Mouse (Mus musculus) lung, embryonic 16.5 days (tissue): Measurements from ENCODE around the gene Mpdu1. TPM values are rescaled to one million over a fixed set of nuclear protein-coding genes. Genes with fewer than 3 reads are reported as not detected.
A peak's percentile ranks its signal among the peaks of the same experiment; 100 is the strongest.

ENCODE experiments used
- ATAC-seq: fragments of 200-750 bp; cut with Nextera tagmentation; 2 replicates; pipeline ENCODE4 v1.8.0; 2017; ENCODE audit warnings: low read depth, mild to moderate bottlenecking, moderate library complexity
- H3K27ac ChIP-seq: fragments of 300-500 bp; sonication (generic); 2 replicates; pipeline ENCODE4 v1.5.1; 2014; ENCODE audit warnings: mild to moderate bottlenecking, control low read depth, low read length
- H3K27me3 ChIP-seq: fragments of 300-500 bp; sonication (generic); 2 replicates; pipeline ENCODE4 v1.6.1; 2014; ENCODE audit warnings: low read depth, low read length, mixed read lengths; ENCODE audit not compliant: control insufficient read depth, insufficient read depth
- H3K36me3 ChIP-seq: fragments of 300-500 bp; sonication (generic); 2 replicates; pipeline ENCODE4 v1.6.1; 2014; ENCODE audit warnings: low read length; ENCODE audit not compliant: control insufficient read depth, insufficient read depth
- H3K4me1 ChIP-seq: fragments of 300-500 bp; sonication (generic); replicated peaks from 2 replicates; pipeline ENCODE4 v1.6.1; 2014; ENCODE audit warnings: low read length, mixed read lengths; ENCODE audit not compliant: control insufficient read depth, insufficient read depth
- H3K4me2 ChIP-seq: fragments of 300-500 bp; sonication (generic); 2 replicates; pipeline ENCODE4 v1.6.1; 2014; ENCODE audit warnings: low read depth, low read length, control low read depth
- H3K4me3 ChIP-seq: fragments of 300-500 bp; sonication (generic); 2 replicates; pipeline ENCODE4 v1.5.1; 2014; ENCODE audit warnings: mild to moderate bottlenecking, low read length, control low read depth
- H3K9ac ChIP-seq: fragments of 300-500 bp; sonication (generic); 2 replicates; pipeline ENCODE4 v1.6.1; 2014; ENCODE audit warnings: low read length, control low read depth
- H3K9me3 ChIP-seq: fragments of 300-500 bp; sonication (generic); 2 replicates; pipeline ENCODE4 v1.6.1; 2016; ENCODE audit warnings: low read length; ENCODE audit not compliant: control insufficient read depth
- WGBS: fragments of 180-500 bp; shearing (Covaris S2); extraction: QIAGEN DNeasy Blood & Tissue Kit; methylation state at CpG from one replicate; pipeline ENCODE4 v1.1.7; 2014; 5-methylcytosine and 5-hydroxymethylcytosine counted together
- polyA plus RNA-seq: library from polyadenylated mRNA; unstranded; fragments of >200 nt; fragmentation: Nextera tagmentation; extraction: Ambion mirVana; gene quantifications from 2 replicates; pipeline ENCODE4 v1.2.1, GENCODE M21; 2015

Mpdu1 gene
- polyA plus RNA-seq, 1 experiment from 2014 or later, result 71.0 TPM

DNA sequence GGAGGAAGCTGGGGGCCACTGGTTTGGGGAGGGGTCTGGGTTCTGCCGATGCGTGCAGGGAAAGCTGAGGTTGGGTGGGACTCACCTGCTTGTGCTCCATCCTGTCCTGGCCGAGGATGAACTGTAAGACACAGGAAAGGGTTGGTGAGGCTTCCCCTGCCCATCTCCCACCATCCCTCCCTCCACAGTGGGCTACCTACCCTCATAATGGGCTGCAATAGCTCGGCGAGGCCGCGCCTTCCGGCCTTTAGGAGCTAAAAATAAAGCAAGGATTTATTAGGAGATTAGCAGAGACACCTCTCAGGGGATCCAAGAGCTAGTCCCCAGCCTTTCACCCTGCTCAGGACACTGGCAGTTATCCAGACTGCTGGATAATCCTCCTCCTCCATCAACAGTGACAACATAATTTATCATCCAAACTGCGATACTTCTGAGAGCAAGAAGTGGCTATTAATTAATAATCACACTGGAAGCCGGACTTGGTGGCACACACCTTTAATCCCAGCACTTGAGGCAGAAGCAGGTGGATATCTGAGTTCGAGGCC, 31.1 kb upstream of the Mpdu1 start:
- Histone ChIP-seq H3K4me1 (peaks cover 12% of the 10 kb centered on the region; the same call in 1 of the 2 replicates), H3K4me2 (no peak overlapping the region), H3K27me3 (no peaks in the 10 kb centered on the region), H3K4me3 (no peak overlapping the region), H3K36me3 (no peaks in the 10 kb centered on the region), H3K9me3 (no peaks in the 10 kb centered on the region), H3K9ac (no peak overlapping the region), H3K27ac (no peak overlapping the region)
- no peak for ATAC-seq
- WGBS, result 55% methylated on average over 11 of the region's 11 CpGs

- ATAC-seq, result no peak
Measured at GRCm38 (mm10) chr11:69692863-69693262, 30.4 kb upstream of the Mpdu1 start.

GRCm38 (mm10) chr11:69692196-69692811, 29.9 kb upstream of the Mpdu1 start:
- Histone ChIP-seq H3K4me3 (no peak overlapping the region), H3K4me2 (no peak overlapping the region), H3K27ac (no peak overlapping the region), H3K36me3 (no peaks in the 10 kb centered on the region), H3K9me3 (no peaks in the 10 kb centered on the region), H3K9ac (no peak overlapping the region), H3K4me1 (peaks cover 12% of the 10 kb centered on the region; the same call in 1 of the 2 replicates), H3K27me3 (no peaks in the 10 kb centered on the region)
- ATAC-seq, result no peak
- WGBS, result 64% methylated on average over 9 of the region's 9 CpGs

More at GRCm38 (mm10) chr11:69692863-69693262, 30.4 kb upstream of the Mpdu1 start:
- 71% methylated on average over 6 of the region's 6 CpGs for WGBS
- Histone ChIP-seq H3K27ac (no peak overlapping the region), H3K4me1 (peaks cover 12% of the 10 kb centered on the region; the same call in 1 of the 2 replicates), H3K9ac (no peak overlapping the region), H3K4me2 (no peak overlapping the region), H3K27me3 (no peaks in the 10 kb centered on the region), H3K9me3 (no peaks in the 10 kb centered on the region), H3K36me3 (no peaks in the 10 kb centered on the region), H3K4me3 (no peak overlapping the region)

GRCm38 (mm10) chr11:69689891-69690290, 27.4 kb upstream of the Mpdu1 start:
- WGBS, result 84% methylated on average over 1 of the region's 1 CpGs
- no peaks in the 10 kb centered on the region for H3K27me3 ChIP-seq
- H3K9ac ChIP-seq, result no peak overlapping the region
- H3K4me2 ChIP-seq, result no peak overlapping the region
- H3K4me3 ChIP-seq, result no peak overlapping the region
- H3K36me3 ChIP-seq, result no peaks in the 10 kb centered on the region
- H3K27ac ChIP-seq, result no peak overlapping the region
- no peaks in the 10 kb centered on the region for H3K9me3 ChIP-seq
- ATAC-seq, result no peak
- peaks cover 22% of the 10 kb centered on the region for H3K4me1 ChIP-seq

GRCm38 (mm10) chr11:69687061-69687460, 24.6 kb upstream of the Mpdu1 start:
- Histone ChIP-seq H3K9ac (peak overlapping the region; percentile 50), H3K9me3 (no peaks in the 10 kb centered on the region), H3K4me1 (peaks cover 33% of the 10 kb centered on the region), H3K4me2 (no peak overlapping the region), H3K27ac (peak overlapping the region; percentile 95; the same call in 1 of the 2 replicates), H3K27me3 (no peaks in the 10 kb centered on the region), H3K4me3 (no peak overlapping the region), H3K36me3 (no peaks in the 10 kb centered on the region)
- no peak for ATAC-seq
- WGBS, result 58% methylated on average over 5 of the region's 5 CpGs

DNA sequence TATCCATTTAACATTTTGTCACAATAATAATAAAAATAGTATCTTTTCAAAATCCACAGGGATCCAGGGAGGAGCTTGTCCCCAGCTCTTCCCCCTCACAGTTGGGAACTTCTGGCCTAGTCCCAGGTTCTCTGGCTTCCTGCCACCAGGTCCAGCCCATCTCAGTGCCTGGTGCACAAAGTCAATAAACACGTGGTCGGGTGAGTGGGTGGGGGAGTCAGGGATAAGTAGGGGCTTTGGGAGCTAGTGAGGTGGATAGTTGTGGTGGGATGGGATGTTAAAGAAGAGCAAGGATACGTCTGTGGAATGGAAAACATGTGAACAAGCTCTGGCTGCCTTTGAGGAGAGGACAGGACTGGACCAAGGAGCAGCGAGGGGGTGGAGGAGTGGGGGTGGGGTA, 23.9 kb upstream of the Mpdu1 start:
- 4% methylated on average over 4 of the region's 4 CpGs for WGBS
- 0 out of 2 replicates have a peak, but pooled peaks have one; percentile 18 for ATAC-seq
- H3K4me3 ChIP-seq, result 0 out of 2 replicates have a peak overlapping the region, but pooled peaks have one; percentile 2
- H3K4me2 ChIP-seq, result peak overlapping the region; percentile 24
- H3K9me3 ChIP-seq, result no peaks in the 10 kb centered on the region
- H3K27me3 ChIP-seq, result no peaks in the 10 kb centered on the region
- peak overlapping the region; percentile 95 for H3K27ac ChIP-seq
- H3K4me1 ChIP-seq, result peaks cover 33% of the 10 kb centered on the region
- H3K9ac ChIP-seq, result peak overlapping the region; percentile 50
- no peaks in the 10 kb centered on the region for H3K36me3 ChIP-seq

DNA sequence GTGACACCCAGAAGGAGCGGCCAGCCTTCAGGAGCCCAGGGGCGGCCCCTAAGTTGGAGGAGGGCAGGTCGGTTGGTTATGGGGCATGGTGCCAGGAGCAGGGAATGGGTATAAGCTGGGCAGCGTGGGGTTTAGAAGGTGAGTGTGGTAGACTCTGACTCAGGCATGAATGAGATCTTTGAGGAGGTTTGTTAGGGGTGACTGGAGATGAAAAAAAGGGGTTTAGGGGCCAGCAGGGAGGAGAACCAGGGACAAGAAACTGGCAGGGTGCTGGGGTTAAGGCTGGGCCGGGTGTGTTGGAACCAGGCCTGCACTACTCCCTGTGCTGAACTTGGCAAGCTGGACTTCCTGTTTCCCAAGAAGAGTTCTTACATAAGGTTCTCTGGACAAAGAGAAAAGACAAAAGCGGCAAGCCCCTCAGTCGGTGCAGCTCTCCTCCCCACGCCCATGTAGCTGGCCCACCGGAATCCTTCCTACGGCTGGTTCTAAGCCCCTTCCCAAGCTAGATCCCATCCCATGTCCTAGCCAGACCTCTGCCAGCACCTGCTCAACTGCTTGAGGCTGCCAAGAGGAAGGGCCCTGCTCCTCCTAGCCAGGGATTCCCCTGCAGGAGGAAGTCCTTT, 23.2 kb upstream of the Mpdu1 start, which contains the start of gene Tnfsf13:
Gene Tnfsf13 (minus strand): TSS at position 259 of the 623 bp plus-strand sequence.
- no peaks in the 10 kb centered on the region for H3K9me3 ChIP-seq
- H3K27ac ChIP-seq, result peak within 1 kb of the TSS; percentile 95
- H3K4me1 ChIP-seq, result peaks cover 39% of the 10 kb centered on the region
- peak; percentile 57 for ATAC-seq
- peak within 1 kb of the TSS; percentile 41 for H3K4me2 ChIP-seq
- H3K4me3 ChIP-seq, result peak within 1 kb of the TSS; percentile 14; the same call in 1 of the 2 replicates
- peak within 1 kb of the TSS; percentile 63 for H3K9ac ChIP-seq
- WGBS, result 34% methylated on average over 10 of the region's 10 CpGs
- H3K27me3 ChIP-seq, result no peaks in the 10 kb centered on the region
- H3K36me3 ChIP-seq, result no peaks in the 10 kb centered on the region

DNA sequence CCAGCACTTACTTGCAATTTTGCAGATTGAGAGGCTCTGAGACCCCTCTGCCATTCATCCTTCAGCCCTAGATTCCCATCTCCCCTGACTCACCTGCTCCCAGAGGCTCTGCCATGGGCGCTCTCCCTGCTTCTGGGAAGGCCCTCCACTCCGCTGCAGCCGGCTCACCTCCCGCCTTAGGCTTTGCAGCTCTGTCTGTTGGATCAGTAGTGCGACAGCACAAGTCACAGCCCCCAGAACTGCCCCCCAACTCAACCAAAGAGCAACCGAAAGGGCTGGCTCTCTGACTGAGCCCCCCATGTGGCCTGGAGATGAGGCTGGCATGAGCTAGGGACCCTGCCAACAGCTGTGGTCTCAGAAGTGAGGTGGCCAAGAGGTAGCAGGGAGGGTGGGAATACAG, 22.5 kb upstream of the Mpdu1 start:
- peaks cover 45% of the 10 kb centered on the region for H3K4me1 ChIP-seq
- H3K9ac ChIP-seq, result peak overlapping the region; percentile 50
- 90% methylated on average over 6 of the region's 6 CpGs for WGBS
- ATAC-seq, result no peak
- H3K9me3 ChIP-seq, result no peaks in the 10 kb centered on the region
- H3K4me2 ChIP-seq, result no peak overlapping the region
- no peak overlapping the region for H3K4me3 ChIP-seq
- no peaks in the 10 kb centered on the region for H3K36me3 ChIP-seq
- no peaks in the 10 kb centered on the region for H3K27me3 ChIP-seq
- peak overlapping the region; percentile 95 for H3K27ac ChIP-seq

GRCm38 (mm10) chr11:69684128-69684745, 21.8 kb upstream of the Mpdu1 start:
- Histone ChIP-seq H3K4me2 (no peak overlapping the region), H3K36me3 (0 out of 2 replicates have a peak, but pooled peaks cover 2% of the 10 kb centered on the region), H3K4me1 (peaks cover 48% of the 10 kb centered on the region), H3K27ac (peak overlapping the region; percentile 95; the same call in 1 of the 2 replicates), H3K4me3 (no peak overlapping the region), H3K9me3 (no peaks in the 10 kb centered on the region), H3K9ac (no peak overlapping the region), H3K27me3 (no peaks in the 10 kb centered on the region)
- 80% methylated on average over 12 of the region's 12 CpGs for WGBS
- no peak for ATAC-seq
